Comparison of ENCODE assay signal across 8 mouse cellular contexts in genomic region chr12:82616813-82617681, GRCm38 (mm10). TPM values are rescaled to one million over a fixed set of nuclear protein-coding genes. Genes with fewer than 3 reads are reported as not detected.
DNase-seq lines count a peak whose midpoint lies in the region; ATAC-seq and TF ChIP-seq lines count a peak whose summit lies in the region.

No protein-coding gene starts in this region.

- no peak; the same call in 1 of the 2 replicates for TF ChIP-seq CTCF in hindbrain, postnatal 0 days (IDR thresholded peaks at IDR 0.05; ENCODE audit: low read depth)
- TF ChIP-seq CTCF in left cerebral cortex, adult 2 months (IDR thresholded peaks at IDR 0.05), result peak; percentile 59

- H3K27ac ChIP-seq in hindbrain, postnatal 0 days, result no peak overlapping the region
- peak overlapping the region; percentile 96 for H3K27ac ChIP-seq in left cerebral cortex, adult 2 months

- H3K9me3 ChIP-seq in hindbrain, postnatal 0 days (ENCODE audit: low read length), result no peaks in the 10 kb centered on the region

- ATAC-seq in hindbrain, postnatal 0 days, result peak; percentile 79

- no peaks in the 10 kb centered on the region for H3K4me1 ChIP-seq in hindbrain, postnatal 0 days (ENCODE audit: insufficient read depth, low read length)

- intact Hi-C loops in left cerebral cortex, adult 2 months (cut with DNase I), result loop anchor here (1.0 to 10.0 kb wide), 5 partner anchors 119 to 398 kb away; no protein-coding TSS in a partner anchor

- no peaks in the 10 kb centered on the region for H3K36me3 ChIP-seq in hindbrain, postnatal 0 days (ENCODE audit: insufficient read depth, low read length)

- H3K9ac ChIP-seq in hindbrain, postnatal 0 days (replicated peaks; ENCODE audit: low read length), result peak overlapping the region; percentile 59

- peak overlapping the region; percentile 97 for H3K4me2 ChIP-seq in hindbrain, postnatal 0 days (ENCODE audit: low read depth, low read length)

- H3K4me3 ChIP-seq in hindbrain, postnatal 0 days (ENCODE audit: low read length), result peak overlapping the region; percentile 62
- peak overlapping the region; percentile 80 for H3K4me3 ChIP-seq in left cerebral cortex, adult 2 months

- peaks cover 9% of the 10 kb centered on the region; the same call in 1 of the 2 replicates for H3K27me3 ChIP-seq in hindbrain, postnatal 0 days (ENCODE audit: insufficient read depth, low read length)

- under 1% methylated on average over 77 of the region's 86 CpGs for WGBS in hindbrain, postnatal 0 days

- DNase-seq in R1 (ENCODE audit: low read depth, low spot score) (peak; percentile 75), adipocyte (ENCODE audit: low spot score) (no peak)
- DNase-seq in cerebellum, postnatal 14 days, result peak; percentile 47 to 63
- peak; percentile 63 to 67 for DNase-seq in frontal cortex, postnatal 36 days (ENCODE audit: low spot score in 2 of 2)
- DNase-seq in hindbrain, postnatal 0 days (ENCODE audit: low spot score), result peak; percentile 69
- peak; percentile 56 to 69 for DNase-seq in left cerebral cortex, adult 2 months (ENCODE audit: extremely low spot score in 1 of 2, low spot score in 2 of 2)
- DNase-seq in lung, postnatal 10 days, result peak; percentile 62
- DNase-seq in right cerebral cortex, postnatal 14 days, result peak; percentile 50

RNA-seq across cellular contexts. Expression of gene Rgs6, which starts 29.0 kb away (rescaled TPM):
- 14.3 and 17.8 TPM in 2 replicates for total RNA-seq in hindbrain, postnatal 0 days (2014; rRNA removed)
- 11.6 and 16.4 TPM in 2 replicates for polyA plus RNA-seq in hindbrain, postnatal 0 days (2015; fragmentation: Nextera tagmentation; extraction: Ambion mirVana)
- total RNA-seq in left cerebral cortex, adult 2 months (2021), result 10 to 100 TPM; 80.0 to 83.2 TPM
